Mouse (Mus musculus): ENCODE data around the gene Atp4a.

Atp4a gene

GRCm38 (mm10) chr7:30711942-30712341 lies at the start of gene Atp4a:
Atp4a (plus strand) TSS chr7:30712209.
- no peak for DNase-seq (ENCODE audit: low spot score in 2 of 2)

DNA sequence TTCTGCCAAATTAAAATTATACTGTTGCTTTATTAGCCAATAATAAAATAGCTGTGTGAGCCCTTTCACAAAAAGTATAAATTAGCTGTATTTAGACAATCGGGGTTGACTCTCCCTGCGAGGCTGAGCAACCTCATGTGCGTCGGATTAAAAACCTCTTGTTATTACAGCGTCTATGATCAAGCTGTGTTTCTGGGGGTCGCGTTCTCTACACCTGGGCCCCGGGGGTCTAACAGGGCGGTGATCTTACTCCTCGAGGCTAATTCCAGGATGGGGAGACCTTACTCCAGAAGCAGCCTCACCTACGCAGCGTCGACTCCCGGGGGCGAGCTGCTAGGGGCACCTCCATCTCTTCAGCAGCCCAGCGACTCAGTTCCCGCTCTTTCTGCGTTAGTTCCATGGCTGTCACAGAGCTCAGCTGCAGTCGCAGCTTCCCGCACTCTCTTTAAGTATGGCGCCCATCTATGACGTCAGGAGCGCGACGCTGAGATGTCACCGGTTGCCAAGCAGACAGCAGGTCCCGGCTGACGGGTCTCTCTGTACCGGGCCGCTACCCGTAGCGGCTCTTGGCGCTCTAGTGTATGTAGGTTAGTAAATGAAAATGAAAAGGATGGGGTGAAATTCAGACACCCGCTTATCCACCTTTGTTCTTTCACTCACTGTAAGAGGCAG lies 47.3 kb upstream of the Atp4a start, which contains the start of gene Haus5:
Haus5 (minus strand) TSS at position 466 of the 672 bp plus-strand sequence.
- DNase-seq (ENCODE audit: low spot score in 2 of 2), result peak; percentile 85 to 88

GRCm38 (mm10) chr7:30665321-30665720 lies 46.7 kb upstream of the Atp4a start:
- no peak for DNase-seq (ENCODE audit: low spot score in 2 of 2)

GRCm38 (mm10) chr7:30669229-30669628 lies 42.8 kb upstream of the Atp4a start:
- peak in 1 of 2 experiments; percentile 25 for DNase-seq (ENCODE audit: low spot score in 2 of 2)

DNA sequence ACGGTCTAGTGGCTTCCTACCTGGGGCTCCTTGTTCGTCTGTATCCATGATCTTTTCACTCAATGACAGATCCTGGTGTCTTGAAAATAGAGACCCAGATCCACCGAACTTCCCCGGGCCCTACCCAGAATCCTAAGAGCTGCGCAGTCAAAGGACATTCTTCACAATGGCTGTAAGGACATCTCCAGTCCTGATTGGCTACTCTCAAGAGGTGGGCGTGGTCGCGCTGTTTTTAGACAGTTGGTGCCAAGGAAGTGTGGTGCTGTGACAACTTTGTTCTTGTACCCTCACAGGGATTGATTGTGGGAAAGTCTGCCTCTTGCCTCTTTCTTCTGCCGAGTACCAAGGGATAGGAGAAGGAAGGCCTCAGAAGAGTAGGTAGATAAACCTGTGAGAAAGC lies 40.5 kb upstream of the Atp4a start, which contains the start of gene Pmis2:
Pmis2 (minus strand) TSS at position 126 of the 400 bp plus-strand sequence.
- no peak for DNase-seq (ENCODE audit: low spot score in 2 of 2)

DNA sequence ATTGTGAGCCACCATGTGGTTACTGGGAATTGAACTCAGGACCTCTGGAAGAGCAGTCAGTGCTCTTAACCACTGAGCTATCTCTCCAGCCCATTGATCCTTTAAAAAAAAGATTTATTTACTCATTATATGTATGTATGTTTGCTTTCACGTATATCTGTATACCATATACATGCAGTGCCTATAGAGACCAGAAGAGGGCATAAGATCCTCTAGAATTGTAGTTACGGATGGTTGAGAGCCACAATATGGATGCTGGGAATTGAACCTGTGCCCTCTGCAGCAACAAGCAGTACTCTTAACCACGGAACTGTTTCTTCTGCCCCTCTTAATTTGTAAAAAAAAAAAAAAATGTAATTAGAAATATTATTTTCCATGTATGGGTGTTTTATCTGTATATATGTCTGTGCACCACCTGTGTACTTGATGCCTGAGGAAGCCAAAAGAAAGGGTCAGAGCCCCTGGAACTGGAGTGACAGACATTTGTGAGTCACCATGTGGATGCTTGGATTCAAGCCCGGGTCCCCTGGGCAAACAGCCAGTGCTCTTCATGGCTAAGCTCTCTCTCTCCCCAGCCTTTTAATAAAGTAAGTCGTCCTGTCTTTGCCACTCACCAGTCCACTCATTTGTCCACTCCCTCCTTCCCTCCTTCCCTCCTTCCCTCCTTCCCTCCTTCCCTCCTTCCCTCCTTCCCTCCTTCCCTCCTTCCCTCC lies 33.6 kb upstream of the Atp4a start:
- DNase-seq (ENCODE audit: low spot score in 2 of 2), result no peak

DNA sequence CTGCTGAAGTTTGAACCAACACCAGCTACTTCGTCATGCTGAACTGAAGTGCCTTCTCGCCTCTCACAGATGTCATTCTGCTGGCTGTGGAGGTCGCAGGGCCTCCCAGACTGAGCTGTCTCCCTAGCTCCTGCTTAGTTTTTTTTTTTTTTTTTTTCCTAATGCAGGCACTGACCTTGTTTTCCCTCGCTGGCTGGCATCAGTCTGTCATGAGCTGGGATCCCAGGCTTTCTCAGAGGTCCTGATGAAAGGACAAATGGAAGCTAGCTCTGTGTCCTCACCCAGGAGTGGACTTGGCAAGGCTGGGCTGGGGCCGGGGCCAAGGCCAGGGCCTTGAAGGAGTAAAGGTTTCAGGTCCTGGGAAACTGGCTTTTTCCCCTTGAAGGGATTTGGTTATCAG lies 30.1 kb upstream of the Atp4a start:
- DNase-seq (ENCODE audit: low spot score in 2 of 2), result no peak

- DNase-seq (ENCODE audit: low spot score in 2 of 2), result no peak
These were observed 28.6 kb upstream of the Atp4a start for GRCm38 (mm10) chr7:30683425-30683824.

DNA sequence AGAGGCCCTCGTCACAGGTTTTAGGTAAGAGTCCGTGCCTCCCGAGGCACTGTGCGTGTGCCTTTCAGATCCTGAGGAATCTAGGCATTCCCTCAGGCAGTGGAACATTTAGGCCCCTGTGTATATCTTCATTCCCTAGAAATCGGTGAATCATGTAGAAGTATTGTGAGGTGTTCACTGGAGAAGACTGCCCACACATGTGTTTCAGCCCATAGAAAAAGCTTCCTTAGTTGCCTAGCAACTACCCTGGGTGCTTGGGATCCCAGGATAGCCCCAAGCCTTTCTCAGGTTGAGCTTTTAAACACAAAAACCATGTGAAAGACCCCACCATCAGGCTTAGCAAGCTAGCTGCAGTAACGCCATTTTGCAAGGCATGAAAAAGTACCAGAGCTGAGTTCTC lies 23.7 kb upstream of the Atp4a start:
- no peak for DNase-seq (ENCODE audit: low spot score in 2 of 2)

DNA sequence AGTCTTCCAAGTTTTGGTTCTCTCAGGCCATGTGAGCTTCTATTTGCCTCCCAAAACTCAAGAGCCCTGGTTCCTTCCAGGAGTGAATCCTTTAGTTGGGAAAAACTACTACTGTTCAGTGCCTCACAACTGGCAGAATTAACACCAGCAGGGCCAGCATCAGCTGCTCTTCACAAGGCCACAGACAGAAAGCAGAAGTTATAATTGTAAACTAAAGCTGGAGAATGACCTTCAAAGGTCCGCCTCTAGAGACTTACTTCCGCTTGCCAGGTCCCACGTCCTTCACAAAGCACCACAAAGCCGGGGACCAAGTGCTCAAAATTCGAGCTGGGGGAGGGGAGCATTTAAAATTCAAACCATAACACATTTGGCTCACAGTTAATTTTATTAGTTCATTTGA lies 13.9 kb upstream of the Atp4a start:
- no peak for DNase-seq (ENCODE audit: low spot score in 2 of 2)

DNA sequence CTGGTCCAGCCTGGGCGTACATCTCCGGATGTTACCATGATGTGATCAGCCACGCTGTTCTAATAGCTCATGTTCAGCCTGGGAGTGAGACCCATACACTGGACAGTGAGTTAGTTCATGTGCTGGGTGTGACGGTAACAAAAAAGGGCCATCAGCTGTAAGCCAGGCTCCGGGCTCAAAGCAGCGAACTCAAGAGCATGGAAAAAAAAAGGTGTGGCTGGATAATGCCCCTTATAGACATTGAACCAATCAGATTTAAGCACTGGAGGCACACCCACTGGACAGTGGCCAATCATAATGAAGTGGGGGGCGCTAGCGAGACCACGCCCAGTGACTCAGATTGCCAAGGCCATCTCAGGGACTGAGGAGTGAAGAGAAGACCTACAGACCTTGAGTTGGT lies 13.4 kb upstream of the Atp4a start, which contains the start of gene 2200002J24Rik:
2200002J24Rik (plus strand) TSS at position 338 of the 400 bp plus-strand sequence.
- no peak for DNase-seq (ENCODE audit: low spot score in 2 of 2)

DNA sequence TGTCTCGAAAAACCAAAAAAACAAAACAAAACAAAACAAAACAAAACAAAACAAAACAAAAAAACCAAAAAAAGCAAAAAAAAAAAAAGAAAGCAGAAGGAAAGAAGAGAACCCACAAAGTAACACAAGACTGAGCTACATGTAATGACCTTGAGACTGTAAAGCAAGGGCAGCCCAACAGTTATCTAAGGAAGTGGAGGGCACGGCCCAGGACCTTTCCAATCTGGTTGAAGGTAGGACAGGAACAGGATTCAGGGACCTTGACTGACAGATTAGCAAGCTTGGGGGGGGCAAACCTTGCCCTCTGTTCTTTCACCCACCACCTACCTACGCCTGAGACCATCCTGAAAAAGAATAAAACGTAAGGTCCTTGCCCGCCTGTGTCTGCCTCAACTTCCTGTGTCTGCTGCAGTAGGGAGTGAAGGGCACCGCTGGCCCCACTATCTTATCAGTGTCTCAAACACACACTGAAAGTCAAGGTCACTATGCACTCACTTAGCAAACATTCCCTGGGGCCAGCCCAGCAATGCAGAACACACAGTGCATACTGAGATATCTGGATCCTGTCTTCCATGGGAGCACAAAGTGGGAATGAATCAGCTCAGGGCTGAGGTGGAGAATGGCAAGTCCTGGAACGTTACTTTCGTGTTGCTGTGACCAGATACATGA lies 5.7 kb upstream of the Atp4a start:
- no peak for DNase-seq (ENCODE audit: low spot score in 2 of 2)

DNA sequence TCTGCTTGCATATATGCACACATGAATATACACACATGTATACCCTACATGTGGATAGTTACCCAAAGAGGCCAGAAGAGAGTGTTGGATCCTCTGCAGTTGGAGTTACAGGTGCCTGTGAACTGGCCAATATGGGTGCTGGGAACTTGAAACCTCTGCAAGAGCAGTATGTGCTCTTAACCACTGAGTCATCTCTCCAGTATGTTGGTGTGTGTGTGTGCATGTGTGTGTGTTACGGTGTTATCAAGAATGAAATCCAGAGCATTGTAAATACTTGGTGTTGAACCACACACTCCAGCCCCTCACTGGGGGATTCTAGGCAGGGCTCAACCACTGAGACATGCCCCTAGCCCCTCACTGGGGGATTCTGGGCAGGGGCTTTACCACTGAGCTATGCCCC lies 4.6 kb upstream of the Atp4a start:
- no peak for DNase-seq (ENCODE audit: low spot score in 2 of 2)

DNA sequence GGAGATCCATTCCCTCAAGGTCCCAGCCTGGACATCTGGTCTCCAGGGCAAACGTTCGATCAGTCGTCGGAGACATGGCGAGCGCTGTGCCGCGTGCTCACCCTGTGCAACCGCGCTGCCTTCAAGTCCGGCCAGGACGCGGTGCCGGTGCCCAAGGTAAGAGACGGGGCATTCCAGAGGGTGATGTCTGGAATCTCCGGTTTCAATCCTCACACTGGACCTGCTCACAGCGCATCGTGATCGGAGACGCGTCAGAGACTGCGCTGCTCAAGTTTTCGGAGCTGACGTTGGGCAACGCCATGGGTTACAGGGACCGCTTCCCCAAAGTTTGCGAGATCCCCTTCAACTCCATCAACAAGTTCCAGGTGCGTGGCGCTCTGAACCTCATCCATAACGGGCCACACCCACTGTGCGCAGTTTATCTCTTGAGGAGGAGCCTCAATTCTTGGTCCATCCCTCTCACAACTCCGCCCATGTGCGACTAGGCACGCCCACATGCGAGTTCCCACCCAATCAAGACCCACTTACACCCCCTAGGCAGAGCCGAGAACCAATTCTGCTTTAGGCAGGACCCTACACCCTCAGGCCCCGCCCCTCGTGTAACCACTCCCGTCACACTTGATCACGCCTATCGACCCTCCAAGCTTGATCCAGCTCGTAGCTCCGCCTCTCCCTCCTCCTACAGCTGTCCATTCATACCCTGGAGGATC lies 5.2 kb downstream of the Atp4a start:
- peak; percentile 50 to 67 for DNase-seq (ENCODE audit: low spot score in 2 of 2)

GRCm38 (mm10) chr7:30717716-30718046 lies 5.7 kb downstream of the Atp4a start:
- no peak for DNase-seq (ENCODE audit: low spot score in 2 of 2)

DNA sequence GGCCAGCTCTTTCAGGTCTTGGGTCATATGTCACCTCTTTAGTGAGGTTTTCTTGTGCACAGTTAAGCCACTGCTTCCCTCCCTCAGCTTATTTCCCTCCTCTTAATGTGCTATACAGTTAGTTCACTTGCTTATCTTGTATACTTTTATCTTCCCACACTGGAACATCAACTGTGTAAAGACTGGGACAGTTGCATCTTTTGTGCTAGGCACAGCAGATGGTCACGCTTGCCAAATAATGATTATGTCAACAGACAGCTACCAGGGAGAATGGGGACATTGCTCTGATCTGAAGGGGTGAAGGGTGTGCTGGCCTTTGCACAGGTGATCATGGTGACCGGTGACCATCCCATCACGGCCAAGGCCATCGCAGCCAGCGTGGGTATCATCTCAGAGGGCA lies 7.7 kb downstream of the Atp4a start:
- no peak for DNase-seq (ENCODE audit: low spot score in 2 of 2)

DNA sequence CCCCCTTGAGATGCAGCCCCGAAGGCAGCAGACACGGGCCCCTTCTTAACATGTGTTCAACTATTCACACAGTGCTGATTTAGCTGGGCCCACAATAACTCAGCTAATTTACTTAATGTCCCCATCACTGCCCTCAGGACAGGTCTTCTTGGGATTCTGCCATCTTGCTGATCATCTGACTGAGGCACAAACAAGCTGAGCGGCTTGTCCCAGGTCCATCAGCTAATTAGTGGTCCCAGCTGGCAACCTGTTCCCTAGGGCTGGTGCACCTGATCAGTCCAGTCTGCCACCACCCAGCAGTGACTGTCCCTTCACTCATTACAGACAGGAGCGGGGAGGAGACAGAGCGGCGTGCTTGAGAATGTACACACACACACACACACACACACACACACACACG lies 9.3 kb downstream of the Atp4a start:
- no peak for DNase-seq (ENCODE audit: low spot score in 2 of 2)

DNA sequence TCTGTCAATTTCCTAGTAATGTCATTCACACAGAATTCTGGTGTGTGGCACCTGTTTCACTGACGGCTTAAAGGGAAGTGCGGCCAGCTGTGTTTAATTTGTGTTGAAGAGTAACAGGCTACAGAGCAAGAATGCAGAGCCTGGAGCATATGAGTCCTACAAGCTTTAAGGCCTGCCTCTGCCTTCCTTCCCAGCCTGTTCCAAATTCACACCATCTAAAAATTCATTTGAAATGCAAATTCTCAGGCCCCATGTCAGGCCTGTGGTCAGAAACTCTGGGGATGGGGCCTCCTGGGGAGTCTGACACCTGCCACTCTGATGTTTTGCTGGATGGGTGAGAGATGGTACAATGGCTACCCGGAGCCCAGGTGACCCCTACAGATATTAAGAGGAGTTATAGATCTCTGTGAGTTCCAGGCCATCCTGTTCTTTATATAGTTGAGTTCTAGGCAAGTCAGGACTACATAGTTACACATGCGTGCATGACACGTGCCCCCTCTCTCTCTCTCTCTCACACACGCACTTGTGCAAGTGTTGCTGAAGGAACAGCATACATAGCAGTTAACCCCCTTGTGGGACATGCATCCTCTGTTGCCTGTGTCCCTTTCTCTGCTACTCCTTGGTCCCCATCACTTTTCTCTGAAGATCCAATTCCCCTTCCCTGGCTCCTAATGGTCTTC lies 11.4 kb downstream of the Atp4a start:
- DNase-seq (ENCODE audit: low spot score in 2 of 2), result no peak

- no peak for DNase-seq (ENCODE audit: low spot score in 2 of 2)
These were observed 16.2 kb downstream of the Atp4a start for GRCm38 (mm10) chr7:30728214-30728613.

DNA sequence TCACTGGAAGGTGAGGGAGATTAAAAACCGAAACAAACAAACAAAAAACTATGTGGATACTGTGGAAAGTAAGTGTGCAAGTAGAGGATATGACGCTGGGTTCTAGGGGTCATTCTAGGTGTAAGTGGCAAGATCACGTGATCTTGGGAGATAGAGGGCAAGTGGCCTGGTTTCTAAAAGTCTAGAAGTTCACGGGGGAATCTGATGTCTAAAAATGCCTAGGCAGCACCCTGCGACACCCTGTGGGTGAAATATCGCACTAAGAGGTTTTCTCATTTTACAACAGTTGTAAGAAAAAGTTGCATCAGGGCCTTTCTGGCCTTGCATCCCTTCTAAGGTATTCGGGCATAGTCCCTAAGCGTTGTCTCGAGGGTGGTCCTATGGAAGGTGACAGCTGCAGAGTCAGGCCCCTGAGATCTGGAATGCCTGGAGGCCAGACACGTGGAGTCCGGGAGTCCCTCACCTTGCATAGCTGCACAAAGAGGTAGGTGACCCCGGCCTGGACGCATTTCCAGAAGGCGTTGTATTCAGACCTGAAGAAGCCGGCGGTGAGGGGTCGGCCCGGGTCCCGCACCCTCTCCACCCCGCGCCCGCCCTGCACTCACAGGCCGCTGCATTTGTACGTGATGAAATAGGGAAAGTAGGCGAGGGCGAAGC lies 16.9 kb downstream of the Atp4a start:
- DNase-seq (ENCODE audit: low spot score in 2 of 2), result no peak
